Mouse (Mus musculus): ENCODE measurements around the gene Idh3a. TPM values are rescaled to one million over a fixed set of nuclear protein-coding genes. Genes with fewer than 3 reads are reported as not detected.

The Idh3a gene
- 10.6 TPM in 2 replicates for polyA plus RNA-seq (2012; rRNA removed)

DNA sequence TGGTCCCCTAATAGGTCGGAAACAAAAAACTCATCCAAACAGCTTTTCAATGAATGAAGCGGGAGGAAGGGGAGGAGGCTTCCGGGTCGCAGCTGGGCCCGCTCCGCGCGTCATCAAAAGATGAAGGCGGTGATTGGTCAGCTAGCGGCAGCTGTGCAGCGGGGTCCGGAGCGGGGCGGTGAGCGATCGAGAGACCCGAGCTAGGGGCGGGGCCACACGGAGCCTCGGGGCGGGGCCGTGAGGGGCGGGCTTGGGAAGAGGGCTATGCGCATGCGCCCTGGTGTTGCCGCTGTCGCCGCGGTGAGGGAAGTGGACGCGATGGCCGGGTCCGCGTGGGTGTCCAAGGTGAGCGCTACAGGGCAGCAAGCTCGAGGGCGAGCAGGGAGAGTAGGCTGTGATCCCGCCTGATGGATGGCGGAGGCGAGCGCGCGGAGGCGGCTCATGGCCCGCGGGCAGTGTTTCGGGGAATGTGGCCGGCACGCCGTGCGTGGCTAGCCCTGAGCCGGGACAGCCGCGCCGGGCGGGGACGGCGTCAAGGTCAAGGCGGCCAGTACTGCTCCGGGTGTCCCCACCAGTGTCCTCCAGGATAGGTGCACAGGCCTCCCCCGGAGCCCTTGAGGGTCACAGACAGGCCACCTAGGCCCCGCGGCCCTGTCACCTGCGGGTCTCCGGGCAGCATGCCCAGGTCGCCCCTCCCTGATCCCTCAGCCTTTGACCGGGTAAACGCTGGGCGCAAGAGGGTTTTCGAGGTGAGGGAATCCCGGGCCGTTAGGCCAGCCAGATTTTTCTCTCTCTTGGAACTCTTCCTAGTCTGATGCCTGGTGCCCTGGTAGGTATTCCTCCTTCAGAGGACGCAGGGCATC is at the start of gene Idh3a:
TSS of gene Idh3a (plus strand) at position 136 of the 863 bp plus-strand sequence.
- WGBS = under 1% methylated on average over 72 of the region's 73 CpGs
- no peak for TF ChIP-seq CTCF (IDR thresholded peaks at IDR 0.05; ENCODE audit: extremely low read depth, insufficient read depth, insufficient read length, insufficient replicate concordance)
- peak; percentile 28; the same call in 1 of the 2 replicates for TF ChIP-seq POLR2A (IDR thresholded peaks at IDR 0.05; ENCODE audit: low read depth, low read length)

DNA sequence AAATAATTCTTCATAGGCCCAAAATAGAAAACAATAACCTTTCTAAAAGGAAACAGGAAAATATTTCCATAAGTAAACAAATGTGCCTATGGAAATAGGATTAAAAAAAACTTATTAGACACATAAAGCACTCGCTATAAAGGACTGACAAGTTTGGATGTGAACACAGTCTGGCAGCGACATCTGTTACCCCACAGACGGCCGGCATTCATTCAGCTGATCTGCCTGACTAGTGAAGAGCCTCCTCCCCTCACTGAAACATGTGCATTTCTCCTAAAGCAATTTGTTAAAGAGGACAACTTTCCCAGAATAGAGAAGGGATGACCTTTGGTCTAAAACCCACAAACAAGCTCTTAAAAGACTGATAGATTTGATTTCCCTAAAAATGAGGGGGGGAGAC is 49.1 kb upstream of the Idh3a start:
- H3K27me3 ChIP-seq (ENCODE audit: control insufficient read depth, insufficient read depth, low read length) = no peaks in the 10 kb centered on the region
- WGBS = 81% methylated on average over 4 of the region's 4 CpGs
- DNase-seq (ENCODE audit: low read depth in 1 of 2, low spot score in 2 of 2) = no peak
- no peaks in the 10 kb centered on the region for H3K36me3 ChIP-seq (ENCODE audit: control insufficient read depth, insufficient read depth, low read length)
- TF ChIP-seq CTCF (IDR thresholded peaks at IDR 0.05; ENCODE audit: extremely low read depth, insufficient read depth, insufficient read length, insufficient replicate concordance) (no peak), POLR2A (IDR thresholded peaks at IDR 0.05; ENCODE audit: low read depth, low read length) (no peak)
- no peaks in the 10 kb centered on the region for H3K4me1 ChIP-seq (ENCODE audit: control insufficient read depth, insufficient read depth, insufficient read length)
- H3K4me3 ChIP-seq (ENCODE audit: extremely low read depth, insufficient read depth, insufficient read length) = no peak overlapping the region
- H3K27ac ChIP-seq (ENCODE audit: insufficient read depth, low read length) = no peak overlapping the region

More for the DNA sequence above, at the start of gene Idh3a:
- DNase-seq (ENCODE audit: low read depth in 1 of 2, low spot score in 2 of 2) = peak; percentile 90 to 98
- Histone ChIP-seq H3K4me3 (ENCODE audit: extremely low read depth, insufficient read depth, insufficient read length) (peak within 1 kb of the TSS; percentile 92), H3K27me3 (ENCODE audit: control insufficient read depth, insufficient read depth, low read length) (no peaks in the 10 kb centered on the region), H3K4me1 (ENCODE audit: control insufficient read depth, insufficient read depth, insufficient read length) (peaks cover 4% of the 10 kb centered on the region), H3K27ac (ENCODE audit: insufficient read depth, low read length) (peak within 1 kb of the TSS; percentile 28; the same call in 1 of the 2 replicates), H3K36me3 (ENCODE audit: control insufficient read depth, insufficient read depth, low read length) (peaks cover 2% of the 10 kb centered on the region)

DNA sequence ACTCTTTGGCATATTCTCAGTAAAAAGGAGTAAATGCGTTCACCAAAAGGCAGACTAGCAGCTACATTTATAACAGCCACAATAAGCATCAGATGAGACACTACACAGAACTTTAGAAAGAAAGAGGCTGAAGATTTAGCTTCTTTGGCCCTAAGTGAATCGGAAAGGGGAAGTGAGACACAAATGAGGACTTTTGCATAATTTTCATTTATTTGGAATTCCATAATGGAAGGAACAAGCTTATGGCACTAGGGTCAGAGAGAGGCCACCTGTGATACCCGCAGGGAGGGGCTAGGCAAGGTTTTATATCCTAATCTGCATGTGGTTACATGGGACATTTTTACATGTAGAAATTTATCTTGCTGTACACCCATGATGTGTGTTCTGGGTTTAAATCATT is 48.7 kb upstream of the Idh3a start:
- no peak for DNase-seq (ENCODE audit: low read depth in 1 of 2, low spot score in 2 of 2)

DNA sequence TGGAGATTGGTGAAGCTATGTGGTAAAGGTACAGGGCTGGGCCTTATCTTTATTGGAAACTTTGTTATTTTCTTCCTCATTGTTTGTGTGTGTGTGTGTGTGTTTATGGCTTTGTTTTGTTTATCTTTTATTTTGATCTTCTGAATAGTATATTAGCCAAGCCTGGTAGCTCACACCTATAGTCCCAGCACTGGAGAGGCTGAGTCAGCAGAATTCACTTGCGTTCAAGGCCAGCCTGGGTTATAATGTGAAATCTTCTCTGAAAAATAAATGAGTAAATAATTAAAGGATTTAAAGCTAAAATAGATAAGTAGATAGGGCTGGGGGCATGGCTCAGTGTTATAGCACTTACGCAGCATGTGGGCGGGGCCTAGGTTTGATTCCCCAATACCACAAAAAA is 47.9 kb upstream of the Idh3a start:
- WGBS = 92% methylated on average over 3 of the region's 3 CpGs
- TF ChIP-seq POLR2A (IDR thresholded peaks at IDR 0.05; ENCODE audit: low read depth, low read length) = no peak
- TF ChIP-seq CTCF (IDR thresholded peaks at IDR 0.05; ENCODE audit: extremely low read depth, insufficient read depth, insufficient read length, insufficient replicate concordance) = no peak
- H3K4me3 ChIP-seq (ENCODE audit: extremely low read depth, insufficient read depth, insufficient read length) = no peak overlapping the region
- no peaks in the 10 kb centered on the region for H3K27me3 ChIP-seq (ENCODE audit: control insufficient read depth, insufficient read depth, low read length)
- no peaks in the 10 kb centered on the region for H3K36me3 ChIP-seq (ENCODE audit: control insufficient read depth, insufficient read depth, low read length)
- no peaks in the 10 kb centered on the region for H3K4me1 ChIP-seq (ENCODE audit: control insufficient read depth, insufficient read depth, insufficient read length)
- no peak overlapping the region for H3K27ac ChIP-seq (ENCODE audit: insufficient read depth, low read length)
- no peak for DNase-seq (ENCODE audit: low read depth in 1 of 2, low spot score in 2 of 2)

More for the DNA sequence above, 48.7 kb upstream of the Idh3a start:
- no peak for TF ChIP-seq POLR2A (IDR thresholded peaks at IDR 0.05; ENCODE audit: low read depth, low read length)
- TF ChIP-seq CTCF (IDR thresholded peaks at IDR 0.05; ENCODE audit: extremely low read depth, insufficient read depth, insufficient read length, insufficient replicate concordance) = no peak
- H3K4me1 ChIP-seq (ENCODE audit: control insufficient read depth, insufficient read depth, insufficient read length) = no peaks in the 10 kb centered on the region
- no peaks in the 10 kb centered on the region for H3K36me3 ChIP-seq (ENCODE audit: control insufficient read depth, insufficient read depth, low read length)
- 70% methylated on average over 3 of the region's 3 CpGs for WGBS
- H3K27ac ChIP-seq (ENCODE audit: insufficient read depth, low read length) = no peak overlapping the region
- no peaks in the 10 kb centered on the region for H3K27me3 ChIP-seq (ENCODE audit: control insufficient read depth, insufficient read depth, low read length)
- no peak overlapping the region for H3K4me3 ChIP-seq (ENCODE audit: extremely low read depth, insufficient read depth, insufficient read length)

DNA sequence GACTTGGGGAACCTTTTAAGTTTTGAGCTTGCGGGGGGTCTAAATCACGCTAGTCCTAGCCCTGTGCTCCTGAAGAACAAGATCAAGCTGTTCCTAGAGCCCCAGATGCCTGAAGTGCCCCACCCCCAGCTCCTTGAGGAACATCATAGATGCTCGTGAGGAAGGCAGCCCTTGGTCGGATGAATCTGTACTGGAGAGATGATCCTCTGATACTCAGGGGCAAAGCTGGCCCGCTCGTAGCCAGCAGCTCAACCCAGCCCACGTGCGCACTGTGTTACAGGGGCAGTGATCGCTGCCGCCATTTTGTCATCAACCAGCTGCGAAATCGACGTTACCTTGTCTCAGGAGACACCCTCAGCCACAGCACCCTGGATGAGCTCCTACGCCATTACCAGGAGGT is 47.5 kb upstream of the Idh3a start, which contains the start of gene Sh2d7:
TSS of gene Sh2d7 (plus strand) at position 301 of the 400 bp plus-strand sequence.
- TF ChIP-seq CTCF (IDR thresholded peaks at IDR 0.05; ENCODE audit: extremely low read depth, insufficient read depth, insufficient read length, insufficient replicate concordance) (no peak), POLR2A (IDR thresholded peaks at IDR 0.05; ENCODE audit: low read depth, low read length) (no peak)
- Histone ChIP-seq H3K27me3 (ENCODE audit: control insufficient read depth, insufficient read depth, low read length) (no peaks in the 10 kb centered on the region), H3K27ac (ENCODE audit: insufficient read depth, low read length) (no peak within 1 kb of the TSS), H3K4me3 (ENCODE audit: extremely low read depth, insufficient read depth, insufficient read length) (no peak within 1 kb of the TSS), H3K4me1 (ENCODE audit: control insufficient read depth, insufficient read depth, insufficient read length) (no peaks in the 10 kb centered on the region), H3K36me3 (ENCODE audit: control insufficient read depth, insufficient read depth, low read length) (no peaks in the 10 kb centered on the region)
- no peak for DNase-seq (ENCODE audit: low read depth in 1 of 2, low spot score in 2 of 2)
- WGBS = 91% methylated on average over 14 of the region's 14 CpGs

DNA sequence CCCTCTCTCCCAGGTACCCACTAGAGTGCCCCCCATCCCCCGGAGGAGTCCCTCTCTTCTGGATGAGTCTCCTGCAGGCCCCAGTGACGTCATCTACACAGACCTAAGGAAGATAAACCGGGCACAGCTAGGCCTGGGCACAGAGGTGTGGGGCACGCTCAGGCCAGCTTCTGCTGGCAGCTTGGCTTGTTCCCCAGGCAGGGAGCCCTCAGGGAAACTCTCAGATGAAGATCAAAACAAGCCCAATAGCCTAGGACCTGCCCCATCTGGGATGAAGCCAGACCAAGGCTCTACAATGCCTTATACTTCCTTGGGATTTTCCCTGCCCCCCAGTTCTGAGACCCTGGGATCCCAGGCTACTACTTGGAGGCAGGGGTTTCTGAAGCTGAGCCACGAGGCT is 45.3 kb upstream of the Idh3a start:
- DNase-seq (ENCODE audit: low read depth in 1 of 2, low spot score in 2 of 2) = no peak
- TF ChIP-seq POLR2A (IDR thresholded peaks at IDR 0.05; ENCODE audit: low read depth, low read length) (no peak), CTCF (IDR thresholded peaks at IDR 0.05; ENCODE audit: extremely low read depth, insufficient read depth, insufficient read length, insufficient replicate concordance) (no peak)
- WGBS = 79% methylated on average over 5 of the region's 5 CpGs
- no peaks in the 10 kb centered on the region for H3K4me1 ChIP-seq (ENCODE audit: control insufficient read depth, insufficient read depth, insufficient read length)
- H3K36me3 ChIP-seq (ENCODE audit: control insufficient read depth, insufficient read depth, low read length) = no peaks in the 10 kb centered on the region
- H3K27ac ChIP-seq (ENCODE audit: insufficient read depth, low read length) = no peak overlapping the region
- no peaks in the 10 kb centered on the region for H3K27me3 ChIP-seq (ENCODE audit: control insufficient read depth, insufficient read depth, low read length)
- no peak overlapping the region for H3K4me3 ChIP-seq (ENCODE audit: extremely low read depth, insufficient read depth, insufficient read length)
